Mouse (Mus musculus) macrophage (primary cell): ENCODE data around the gene Gna15. TPM values are rescaled to one million over a fixed set of nuclear protein-coding genes. Genes with fewer than 3 reads are reported as not detected.
A peak's percentile ranks its signal among the peaks of the same experiment; 100 is the strongest.

Source experiments
- H3K27ac ChIP-seq: fragments of 350-480 bp; formaldehyde crosslinking; 2 replicates; pipeline ENCODE4 v1.9.0; 2021
- H3K36me3 ChIP-seq: fragments of 350-480 bp; formaldehyde crosslinking; 2 replicates; pipeline ENCODE4 v1.9.0; 2021; ENCODE audit errors: inconsistent target
- H3K4me3 ChIP-seq: fragments of 350-480 bp; formaldehyde crosslinking; 2 replicates; pipeline ENCODE4 v1.9.0; 2021; ENCODE audit errors: inconsistent target
- H3K79me2 ChIP-seq: fragments of 350-480 bp; formaldehyde crosslinking; 2 replicates; pipeline ENCODE4 v1.9.0; 2021; ENCODE audit errors: inconsistent target
- WGBS: methylation state at CpG from one replicate; pipeline ENCODE4 v1.1.7; 2026; ENCODE audit warnings: inconsistent platforms; ENCODE audit not compliant: missing documents; 5-methylcytosine and 5-hydroxymethylcytosine counted together
- polyA plus RNA-seq: library from polyadenylated mRNA; stranded (reverse); fragments of 250-400 nt; gene quantifications from 3 replicates; pipeline ENCODE4 v1.2.4, GENCODE M21; 2018; ENCODE audit warnings: inconsistent platforms

The Gna15 gene
- polyA plus RNA-seq, 1 experiment from 2014 or later = 4.6 TPM

DNA sequence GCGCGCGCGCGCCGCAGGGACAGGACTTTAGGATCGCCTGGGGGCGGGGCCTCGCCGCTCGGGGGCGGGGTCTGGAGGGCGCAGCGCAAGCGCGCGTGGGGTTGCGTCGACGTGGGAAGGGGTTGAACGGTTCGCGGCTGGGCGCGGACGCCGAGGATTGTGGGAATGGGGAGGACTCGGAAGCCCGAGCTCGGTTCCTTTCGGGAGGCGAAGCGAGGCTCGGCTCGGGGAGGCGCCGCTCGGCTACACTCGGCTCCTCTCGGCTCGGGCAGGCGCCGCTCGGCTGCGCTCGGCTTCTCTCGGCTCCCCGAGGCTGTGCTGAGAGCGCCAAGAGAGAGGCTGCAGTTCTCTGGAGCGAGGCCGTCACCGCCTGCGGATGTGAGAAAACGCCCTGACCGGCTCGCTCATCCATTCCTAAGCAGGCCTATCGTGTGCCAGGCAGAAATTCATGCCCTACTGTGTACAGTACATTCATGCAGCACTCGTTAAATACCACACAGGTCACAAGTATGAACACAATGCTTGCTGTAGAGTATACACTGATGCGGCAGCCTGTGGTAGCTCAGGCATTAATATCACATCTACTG, 21.2 kb upstream of the Gna15 start, which contains the start of gene Gna11:
Gene Gna11 (minus strand): TSS at position 30 of the 587 bp plus-strand sequence.
- peaks cover 42% of the 10 kb centered on the region for H3K79me2 ChIP-seq
- no peaks in the 10 kb centered on the region for H3K36me3 ChIP-seq
- WGBS = 1% methylated on average over 45 of the region's 59 CpGs
- H3K27ac ChIP-seq = peak within 1 kb of the TSS; percentile 19; the same call in 1 of the 2 replicates
- peak within 1 kb of the TSS; percentile 57 for H3K4me3 ChIP-seq

DNA sequence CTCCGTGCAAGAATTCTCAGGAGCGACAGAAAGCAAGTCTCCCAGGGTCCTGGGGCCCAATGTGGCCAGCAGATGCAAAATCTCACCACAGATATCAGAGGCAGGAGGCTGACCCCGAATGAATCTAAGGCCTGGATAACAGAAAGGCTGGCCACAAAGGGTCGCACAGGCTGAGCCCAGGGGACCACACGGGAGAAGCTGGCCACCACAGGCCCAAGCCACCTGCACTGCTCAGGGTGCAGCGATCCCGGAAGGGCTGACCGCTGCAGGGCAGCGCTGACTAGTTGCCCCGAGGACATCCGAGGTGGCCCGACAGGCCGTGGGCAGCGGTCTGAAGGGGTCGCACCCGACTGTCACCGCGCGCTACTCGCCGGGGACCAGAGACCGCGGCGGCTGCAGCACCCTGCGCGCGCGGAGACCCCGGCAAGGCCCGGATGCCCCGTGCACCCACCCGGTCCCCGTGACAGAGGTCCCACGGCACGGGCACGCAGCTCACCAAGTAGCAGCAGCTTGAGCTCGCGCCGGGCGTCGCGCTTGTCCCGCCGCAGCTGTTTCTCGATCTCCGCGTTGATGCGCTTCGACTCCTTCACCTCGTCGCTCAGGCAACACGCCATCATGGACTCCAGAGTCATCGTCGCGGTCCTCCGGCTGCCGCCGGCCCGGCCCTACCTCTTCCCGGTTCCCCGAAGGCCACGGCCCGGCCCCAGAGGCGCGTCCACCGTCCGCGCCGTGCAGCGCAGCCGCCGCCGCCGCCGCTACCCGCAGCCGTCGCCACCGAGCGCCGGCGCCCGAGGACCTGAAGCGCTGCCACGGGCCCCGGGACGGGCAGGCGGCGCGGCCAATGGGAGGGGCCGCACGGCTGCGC, 20.5 kb upstream of the Gna15 start:
- WGBS = under 1% methylated on average over 80 of the region's 93 CpGs
- H3K36me3 ChIP-seq = no peaks in the 10 kb centered on the region
- H3K79me2 ChIP-seq = peaks cover 49% of the 10 kb centered on the region
- peak overlapping the region; percentile 57 for H3K4me3 ChIP-seq
- H3K27ac ChIP-seq = no peak overlapping the region

DNA sequence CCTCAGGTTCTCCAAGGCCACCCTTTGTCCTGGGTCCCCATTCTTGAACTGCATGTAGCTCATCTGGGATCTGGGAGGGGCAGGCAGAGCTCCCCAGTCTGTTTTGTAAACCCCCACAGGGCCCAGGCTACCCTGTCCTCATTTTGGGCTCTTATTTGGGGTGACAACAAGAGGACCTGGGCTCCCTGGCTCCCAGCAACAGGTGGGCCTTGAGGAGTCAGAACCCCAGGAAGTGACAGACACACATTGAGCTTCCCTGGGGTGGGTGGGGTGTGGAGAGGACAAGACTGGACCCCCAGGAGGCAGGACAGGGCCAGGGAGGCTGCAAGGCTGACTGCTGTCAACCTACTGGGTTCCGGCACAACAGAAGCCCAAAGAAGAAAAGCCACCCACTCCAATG, 19.6 kb upstream of the Gna15 start:
- WGBS = 89% methylated on average over 1 of the region's 1 CpGs
- no peaks in the 10 kb centered on the region for H3K36me3 ChIP-seq
- no peak overlapping the region for H3K27ac ChIP-seq
- peaks cover 58% of the 10 kb centered on the region for H3K79me2 ChIP-seq
- H3K4me3 ChIP-seq = peak overlapping the region; percentile 57

DNA sequence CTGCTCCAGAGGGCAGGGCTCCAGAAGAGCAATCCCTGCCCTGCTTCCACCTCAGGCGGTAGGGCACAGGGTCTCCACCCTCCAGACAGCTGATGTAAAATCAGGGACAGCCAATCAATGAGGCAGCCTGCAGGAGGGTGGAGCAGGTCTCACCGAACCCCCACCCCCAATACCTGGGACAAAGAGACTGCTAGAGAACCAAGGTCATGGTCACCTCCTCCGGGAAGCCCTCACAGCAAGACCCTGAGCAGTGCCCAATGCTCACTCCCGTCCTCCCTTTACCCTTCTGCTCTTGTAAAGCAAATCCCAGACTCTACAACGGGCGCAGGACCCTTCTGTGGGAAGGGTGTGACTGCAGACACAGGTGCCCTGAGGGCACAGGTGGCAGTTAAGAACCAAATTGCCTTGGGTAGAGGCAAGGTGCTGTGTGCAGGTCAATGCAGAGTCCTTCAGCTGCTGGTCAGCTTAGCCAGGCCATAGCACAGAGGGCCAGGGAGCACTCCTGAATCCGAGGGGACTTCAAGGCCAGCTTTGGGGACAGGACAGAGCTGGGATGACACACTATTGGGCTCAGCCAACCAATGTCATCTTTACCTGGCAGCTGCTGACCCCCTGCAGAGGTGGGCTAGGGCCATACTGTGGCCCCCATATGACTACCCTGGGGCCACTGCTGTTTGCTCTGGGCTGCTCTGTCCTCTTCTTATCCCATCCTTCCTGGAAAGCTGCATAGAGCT, 18.9 kb upstream of the Gna15 start:
- H3K36me3 ChIP-seq = no peaks in the 10 kb centered on the region
- WGBS = 93% methylated on average over 7 of the region's 7 CpGs
- H3K4me3 ChIP-seq = no peak overlapping the region

DNA sequence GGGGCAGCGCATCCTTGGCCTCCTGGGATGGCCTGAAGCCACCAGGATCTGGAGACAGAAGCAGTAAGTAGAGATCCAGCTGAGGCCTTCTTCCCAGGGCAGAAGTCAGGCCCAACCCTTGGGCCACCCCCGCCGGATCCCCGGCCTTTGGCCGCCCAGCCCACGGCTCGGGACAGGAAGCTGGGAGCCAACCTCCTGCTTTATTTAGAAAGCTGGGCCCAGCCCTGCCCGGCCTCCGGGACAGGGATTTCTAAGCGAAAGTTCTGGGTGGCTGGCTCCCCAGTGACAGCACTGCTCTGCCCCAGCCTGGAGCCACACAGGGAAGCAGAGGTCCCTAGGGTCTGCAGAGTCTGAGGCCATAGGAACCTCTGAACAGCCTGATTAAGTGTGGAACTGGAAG, 17.8 kb upstream of the Gna15 start:
- Histone ChIP-seq H3K4me3 (no peak overlapping the region), H3K27ac (no peak overlapping the region), H3K79me2 (peaks cover 77% of the 10 kb centered on the region), H3K36me3 (no peaks in the 10 kb centered on the region)
- WGBS = 88% methylated on average over 10 of the region's 10 CpGs

More for the DNA sequence above, 18.9 kb upstream of the Gna15 start:
- Histone ChIP-seq H3K79me2 (peaks cover 66% of the 10 kb centered on the region), H3K27ac (no peak overlapping the region)

DNA sequence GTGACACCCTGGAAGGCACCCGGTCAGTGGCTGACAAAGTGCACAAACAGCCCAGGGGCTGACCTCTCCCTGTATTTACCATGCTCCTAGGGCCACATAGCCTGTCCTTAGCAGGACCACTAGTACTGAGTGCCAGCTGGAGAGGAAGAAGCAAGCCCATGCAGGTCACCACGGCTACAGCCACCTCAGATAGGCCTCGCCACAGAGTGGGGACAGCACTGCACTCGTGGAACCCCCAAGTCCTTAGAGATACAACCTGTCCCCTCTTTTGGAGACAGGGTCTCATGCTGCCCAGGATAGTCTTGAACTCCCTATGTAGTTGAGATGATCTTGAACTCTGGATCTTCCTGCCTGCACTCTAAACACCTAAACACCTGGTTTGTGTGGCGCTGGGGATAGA, 17.3 kb upstream of the Gna15 start:
- Histone ChIP-seq H3K36me3 (no peaks in the 10 kb centered on the region), H3K79me2 (peaks cover 81% of the 10 kb centered on the region), H3K4me3 (no peak overlapping the region), H3K27ac (no peak overlapping the region)
- 79% methylated on average over 5 of the region's 5 CpGs for WGBS

DNA sequence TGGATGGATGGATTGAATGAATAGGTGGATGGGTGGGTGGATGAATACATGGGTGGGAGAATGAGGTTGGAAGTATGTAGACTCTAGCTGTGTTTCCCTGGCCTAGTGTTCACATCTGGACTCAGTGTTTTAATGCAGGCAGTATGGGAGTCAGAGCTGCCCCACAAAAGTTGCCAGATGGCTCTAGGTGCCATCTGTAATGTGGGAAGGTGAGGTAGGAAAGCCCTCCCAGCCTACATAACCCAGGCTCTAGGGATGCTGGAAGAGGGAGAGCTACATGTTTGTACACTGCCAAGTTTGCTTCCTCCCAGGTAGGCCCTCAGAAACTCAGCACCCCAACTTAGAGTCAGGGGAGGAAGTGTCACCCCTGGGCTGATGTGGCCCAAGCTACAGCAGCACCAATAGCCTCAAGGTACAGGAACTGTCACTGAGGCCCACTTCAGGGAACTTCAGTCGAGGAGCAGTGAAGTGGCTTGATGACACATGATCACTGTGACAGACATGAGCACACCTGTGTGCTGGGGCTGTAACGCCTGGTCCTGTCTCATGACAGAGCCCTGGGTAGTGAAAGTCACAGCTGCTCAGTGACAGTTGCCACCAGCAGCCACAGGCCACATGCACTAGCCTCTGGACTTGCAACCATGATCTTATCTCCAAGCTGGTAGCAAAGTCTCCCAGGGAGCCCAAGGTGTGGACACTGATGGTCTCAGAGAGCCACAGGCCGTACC, 14.5 kb upstream of the Gna15 start:
- no peaks in the 10 kb centered on the region for H3K36me3 ChIP-seq
- H3K27ac ChIP-seq = no peak overlapping the region

DNA sequence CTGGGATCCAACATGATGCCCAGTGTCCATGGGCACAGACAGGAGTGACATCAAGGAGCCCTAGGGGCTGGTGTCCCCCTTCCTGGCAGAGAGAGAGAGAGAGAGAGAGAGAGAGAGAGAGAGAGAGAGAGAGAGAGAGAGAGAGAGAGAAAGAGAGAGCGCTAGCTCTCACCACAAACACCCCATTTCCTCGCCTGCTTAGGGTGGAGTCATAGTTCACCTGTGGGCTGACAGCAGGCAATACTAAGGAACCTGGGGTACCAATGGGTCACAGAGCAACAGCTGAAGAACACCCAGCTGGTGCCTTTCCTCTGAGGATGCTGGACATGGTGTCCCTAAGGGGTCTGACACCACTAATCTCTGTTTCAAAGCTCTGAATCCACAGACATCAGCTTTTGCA, 13.4 kb upstream of the Gna15 start:
- WGBS = 92% methylated on average over 2 of the region's 2 CpGs
- Histone ChIP-seq H3K27ac (no peak overlapping the region), H3K4me3 (no peak overlapping the region), H3K36me3 (peaks cover 5% of the 10 kb centered on the region), H3K79me2 (peaks cover 78% of the 10 kb centered on the region)

More for the DNA sequence above, 14.5 kb upstream of the Gna15 start:
- WGBS = 64% methylated on average over 3 of the region's 3 CpGs
- Histone ChIP-seq H3K4me3 (no peak overlapping the region), H3K79me2 (peaks cover 88% of the 10 kb centered on the region)

DNA sequence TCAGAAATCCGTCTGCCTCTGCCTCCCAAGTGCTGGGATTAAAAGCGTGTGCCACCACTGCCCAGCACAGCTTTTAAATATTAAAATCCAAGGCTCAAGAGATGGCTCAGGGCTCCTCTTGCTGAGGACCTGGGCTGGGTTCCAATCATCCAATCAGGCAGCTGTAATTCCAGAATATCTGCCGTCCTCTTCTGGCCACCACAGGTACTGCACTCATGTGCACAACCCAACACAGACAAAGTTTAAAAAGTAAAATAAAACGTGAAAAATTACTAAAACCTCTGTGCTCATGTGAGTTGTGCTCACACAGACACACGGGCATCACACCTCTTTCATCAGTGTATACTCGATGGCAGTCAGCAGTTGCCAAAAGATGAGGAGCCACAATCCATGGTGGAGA, 12.7 kb upstream of the Gna15 start:
- WGBS = 79% methylated on average over 6 of the region's 6 CpGs
- Histone ChIP-seq H3K79me2 (peaks cover 71% of the 10 kb centered on the region), H3K27ac (no peak overlapping the region), H3K36me3 (peaks cover 10% of the 10 kb centered on the region), H3K4me3 (no peak overlapping the region)

DNA sequence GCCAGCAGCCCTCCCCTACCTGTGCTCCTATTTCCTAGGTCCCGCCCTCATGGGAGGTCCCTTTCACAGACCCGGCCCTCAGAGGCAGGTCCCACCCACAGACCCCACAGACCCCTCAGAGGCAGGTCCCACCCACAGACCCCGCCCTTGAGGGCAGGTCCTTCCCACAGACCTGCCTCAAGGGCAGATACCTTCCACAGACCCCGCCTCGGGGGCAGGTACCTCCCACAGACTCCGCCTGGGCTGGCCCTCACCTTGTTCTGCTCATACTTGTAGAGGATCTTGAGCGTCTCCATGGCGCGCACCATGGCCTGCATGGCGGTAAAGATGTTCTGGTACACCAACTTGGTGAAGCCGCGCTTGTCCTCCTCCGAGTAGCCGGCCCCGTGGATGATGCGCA, 10.8 kb upstream of the Gna15 start:
- Histone ChIP-seq H3K27ac (no peak overlapping the region), H3K36me3 (peaks cover 20% of the 10 kb centered on the region), H3K79me2 (peaks cover 52% of the 10 kb centered on the region), H3K4me3 (no peak overlapping the region)
- WGBS = 94% methylated on average over 16 of the region's 16 CpGs

DNA sequence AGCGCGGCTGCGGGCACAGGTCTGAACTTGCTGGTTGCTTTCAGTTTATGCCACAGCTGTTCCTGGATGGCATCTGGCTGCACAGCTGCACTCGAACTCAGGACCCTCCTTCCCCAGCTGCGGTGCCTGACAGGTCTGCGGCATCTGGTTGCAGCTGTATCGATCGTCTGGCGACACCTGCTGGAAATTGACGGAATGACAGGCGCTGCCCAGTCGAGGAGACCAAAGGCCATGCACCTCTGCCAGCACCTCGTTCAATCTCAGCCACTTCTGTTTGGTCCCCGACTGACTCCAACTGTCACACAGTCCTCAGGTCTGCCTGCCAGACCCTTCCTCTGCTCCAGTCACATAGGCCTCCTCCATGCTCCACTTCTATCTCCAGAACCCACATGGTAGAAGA, 2.8 kb upstream of the Gna15 start:
- 14% methylated on average over 14 of the region's 14 CpGs for WGBS
- Histone ChIP-seq H3K79me2 (peaks cover 14% of the 10 kb centered on the region), H3K4me3 (no peak overlapping the region), H3K27ac (no peak overlapping the region), H3K36me3 (peaks cover 16% of the 10 kb centered on the region; the same call in 1 of the 2 replicates)

DNA sequence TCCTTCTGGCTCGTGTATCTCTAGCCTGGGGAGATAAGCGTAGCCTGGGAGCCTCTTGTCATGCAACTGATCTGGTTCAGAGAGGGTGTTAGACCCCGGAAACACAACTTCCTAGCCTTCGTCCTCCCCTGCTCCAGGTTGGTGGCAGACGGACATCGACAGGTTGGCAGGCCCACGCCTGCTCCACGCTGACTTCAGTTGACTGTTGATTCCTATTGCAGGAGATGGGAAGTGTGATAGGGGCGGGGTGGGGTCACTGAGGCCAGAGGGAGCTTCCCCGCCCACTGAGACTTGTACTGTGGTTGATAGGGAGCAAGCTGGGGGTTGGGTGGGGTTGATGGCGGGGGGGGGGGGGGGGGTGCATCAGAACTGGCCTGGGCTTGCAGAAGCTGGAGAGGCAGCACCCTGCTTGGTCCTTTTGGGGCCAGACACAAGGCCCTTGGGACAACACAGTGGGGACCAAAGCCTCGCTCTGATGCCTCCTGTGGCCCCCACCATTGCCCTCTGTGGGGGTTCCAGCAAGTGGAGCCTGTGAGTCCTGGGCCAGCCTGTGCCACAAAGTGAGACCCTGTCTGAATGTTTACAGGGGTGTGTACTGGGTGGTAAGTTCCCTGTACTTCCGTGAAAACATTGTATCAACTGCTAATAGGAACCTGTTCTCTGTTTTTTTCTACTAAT, 1.1 kb upstream of the Gna15 start:
- WGBS = 33% methylated on average over 12 of the region's 13 CpGs
- Histone ChIP-seq H3K79me2 (peaks cover 29% of the 10 kb centered on the region), H3K36me3 (peaks cover 10% of the 10 kb centered on the region; the same call in 1 of the 2 replicates), H3K4me3 (no peak overlapping the region), H3K27ac (peak overlapping the region; percentile 92)

DNA sequence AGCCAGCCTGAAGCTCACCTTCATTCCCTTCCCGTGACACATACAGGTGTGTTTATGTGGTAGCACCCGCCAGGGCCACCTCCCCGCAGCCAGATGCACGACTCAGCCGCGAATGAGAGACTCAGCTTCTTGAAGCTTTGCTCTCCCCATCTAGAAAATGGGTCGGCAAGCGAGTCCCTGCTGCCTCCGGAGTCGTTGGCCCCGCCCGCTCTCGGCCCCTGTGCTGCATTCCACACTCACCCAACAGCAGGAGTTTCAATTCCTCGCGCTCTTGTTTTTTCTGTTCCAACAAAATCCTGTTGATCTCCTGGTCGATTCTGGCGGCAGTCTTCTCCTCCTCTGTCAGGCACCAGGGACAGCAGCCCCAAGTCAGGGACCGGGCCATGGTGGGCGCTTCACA, 455 bp downstream of the Gna15 start:
- Histone ChIP-seq H3K27ac (peak overlapping the region; percentile 92), H3K36me3 (no peaks in the 10 kb centered on the region), H3K4me3 (peak overlapping the region; percentile 67), H3K79me2 (peaks cover 36% of the 10 kb centered on the region)
- under 1% methylated on average over 19 of the region's 19 CpGs for WGBS

DNA sequence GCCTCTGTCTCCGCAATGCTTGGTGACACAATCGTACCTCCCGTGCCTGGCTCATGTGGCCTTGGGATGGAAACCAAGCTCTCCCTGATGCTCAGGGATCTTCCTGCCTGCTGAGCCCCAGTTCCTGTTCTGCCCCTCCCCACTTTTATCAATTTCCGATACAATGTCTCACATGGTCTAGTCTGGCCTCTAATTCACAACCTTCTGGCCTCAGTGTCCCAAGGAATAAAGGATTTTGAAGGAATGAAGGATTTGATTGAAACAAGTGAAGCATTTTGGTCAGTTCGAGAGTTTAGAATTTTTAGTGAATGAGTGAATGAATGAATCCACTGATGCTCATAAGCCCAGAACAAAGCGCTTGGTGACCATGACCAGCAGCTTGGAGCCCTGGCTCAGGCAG, 883 bp downstream of the Gna15 start:
- Histone ChIP-seq H3K79me2 (peaks cover 40% of the 10 kb centered on the region), H3K27ac (peak overlapping the region; percentile 92), H3K36me3 (no peaks in the 10 kb centered on the region), H3K4me3 (peak overlapping the region; percentile 67)
- WGBS = 16% methylated on average over 6 of the region's 6 CpGs
